Mouse (Mus musculus): Measurements from ENCODE around the gene Olfr203.
"Not testable (repeated sequence)": the region's sequence is repeated elsewhere in the genome, so short reads cannot be mapped to it uniquely, and the experiment has no call there.

Gene Olfr203

GRCm38 (mm10) chr16:59298581-59298980 lies at the start of gene Olfr203:
TSS of gene Olfr203 (plus strand) at chr16:59298881.
- no peak for DNase-seq (ENCODE audit: low spot score)

- DNase-seq (ENCODE audit: low spot score) = no peak
These were observed 49.0 kb upstream of the Olfr203 start for GRCm38 (mm10) chr16:59249684-59250083.

- DNase-seq (ENCODE audit: low spot score) = not testable (repeated sequence)
These were observed 29.6 kb upstream of the Olfr203 start for GRCm38 (mm10) chr16:59269097-59269496.

GRCm38 (mm10) chr16:59272532-59272931 lies 26.1 kb upstream of the Olfr203 start, which contains the start of gene Olfr201:
TSS of gene Olfr201 (minus strand) at chr16:59272632.
- not testable (repeated sequence) for DNase-seq (ENCODE audit: low spot score)

GRCm38 (mm10) chr16:59280542-59280941 lies 18.1 kb upstream of the Olfr203 start:
- no peak for DNase-seq (ENCODE audit: low spot score)

GRCm38 (mm10) chr16:59283476-59283875 lies 15.2 kb upstream of the Olfr203 start:
- DNase-seq (ENCODE audit: low spot score) = no peak

GRCm38 (mm10) chr16:59286693-59287092 lies 12.0 kb upstream of the Olfr203 start, which contains the start of gene Olfr202:
TSS of gene Olfr202 (minus strand) at chr16:59286793.
- DNase-seq (ENCODE audit: low spot score) = no peak

GRCm38 (mm10) chr16:59287576-59287975 lies 11.1 kb upstream of the Olfr203 start:
- not testable (repeated sequence) for DNase-seq (ENCODE audit: low spot score)

- no peak for DNase-seq (ENCODE audit: low spot score)
These were observed 19.5 kb downstream of the Olfr203 start, which contains the start of gene Olfr204 for GRCm38 (mm10) chr16:59318148-59318547. TSS of gene Olfr204 (minus strand) at chr16:59318248.

- not testable (repeated sequence) for DNase-seq (ENCODE audit: low spot score)
These were observed 24.6 kb downstream of the Olfr203 start for GRCm38 (mm10) chr16:59323262-59323661.

- no peak for DNase-seq (ENCODE audit: low spot score)
These were observed 32.4 kb downstream of the Olfr203 start, which contains the start of gene Olfr205 for GRCm38 (mm10) chr16:59331038-59331437. TSS of gene Olfr205 (minus strand) at chr16:59331138.

- DNase-seq (ENCODE audit: low spot score) = no peak
These were observed 50.5 kb downstream of the Olfr203 start, which contains the start of gene Olfr206 for GRCm38 (mm10) chr16:59349146-59349545. TSS of gene Olfr206 (minus strand) at chr16:59349246.
